Mouse (Mus musculus) lung, adult 18-20 months (tissue): Measurements from ENCODE around the gene Jund.

Source experiments
- DNase-seq, 2 experiments: peaks; one replicate each; pipeline ENCODE4 v3.0.0; 2022; ENCODE audit warnings: mixed read lengths in 2 of 2

Gene Jund

GRCm38 (mm10) chr8:70698310-70699109 is at the start of gene Jund:
Jund (plus strand) TSS chr8:70698949.
- DNase-seq: peak; percentile 99

GRCm38 (mm10) chr8:70649324-70649723 is 49.4 kb upstream of the Jund start:
- DNase-seq: peak; percentile 88 to 93

- DNase-seq: no peak
Measured at GRCm38 (mm10) chr8:70650351-70650750, 48.4 kb upstream of the Jund start.

DNA sequence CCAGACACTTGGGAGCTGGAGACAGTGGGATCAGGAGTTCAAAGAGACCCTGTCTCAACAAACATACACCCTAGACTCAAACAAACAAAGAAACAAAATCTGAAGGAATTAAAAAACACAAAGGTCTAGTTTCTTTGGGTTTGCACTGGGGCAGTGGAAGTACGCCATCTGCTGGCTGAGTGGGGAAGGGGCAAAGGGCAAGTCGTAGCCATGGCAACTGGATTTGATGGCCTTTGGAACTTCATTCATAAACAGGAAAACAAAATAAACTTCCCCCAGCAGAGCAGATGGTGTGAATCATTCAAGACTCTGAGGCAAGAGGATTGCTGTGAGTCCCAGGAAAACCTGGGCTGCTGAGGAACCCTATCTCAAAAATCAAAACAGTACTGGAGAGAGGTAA is 45.5 kb upstream of the Jund start:
- DNase-seq: peak; percentile 74 to 76

- peak in 1 of 2 experiments; percentile 4 for DNase-seq
Measured at GRCm38 (mm10) chr8:70654121-70654520, 44.6 kb upstream of the Jund start.

GRCm38 (mm10) chr8:70655469-70655868 is 43.3 kb upstream of the Jund start:
- DNase-seq: no peak

DNA sequence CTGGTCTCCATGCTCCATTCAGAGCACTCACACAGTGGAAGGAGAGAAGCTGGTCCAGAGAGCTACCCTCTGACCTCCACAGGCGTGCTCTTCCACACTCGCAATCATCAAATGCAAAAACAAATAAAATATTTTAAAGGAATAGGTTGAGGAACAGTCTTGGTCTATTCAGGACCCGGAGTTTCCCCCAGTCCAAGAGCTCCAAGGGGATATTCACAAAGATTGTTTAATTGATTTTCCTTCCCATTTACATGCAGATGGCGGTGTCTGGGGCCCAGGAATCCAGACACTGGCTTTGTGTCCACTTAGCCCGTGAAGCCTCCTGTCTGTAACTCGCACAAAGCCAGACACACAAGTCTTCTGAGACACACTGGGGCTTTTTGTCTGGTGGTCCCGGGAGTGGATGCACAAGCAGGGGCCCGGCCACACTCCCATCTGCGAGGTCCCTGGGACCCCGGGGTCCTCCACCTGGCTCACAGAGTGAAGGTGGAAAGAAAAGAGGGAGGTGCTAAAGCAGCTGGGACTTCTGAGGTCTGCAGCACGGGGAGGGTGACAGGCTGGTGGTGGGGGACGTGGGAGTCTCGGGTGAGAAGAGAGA is 42.5 kb upstream of the Jund start:
- DNase-seq: no peak

- no peak for DNase-seq
Measured at GRCm38 (mm10) chr8:70657214-70657613, 41.5 kb upstream of the Jund start.

DNA sequence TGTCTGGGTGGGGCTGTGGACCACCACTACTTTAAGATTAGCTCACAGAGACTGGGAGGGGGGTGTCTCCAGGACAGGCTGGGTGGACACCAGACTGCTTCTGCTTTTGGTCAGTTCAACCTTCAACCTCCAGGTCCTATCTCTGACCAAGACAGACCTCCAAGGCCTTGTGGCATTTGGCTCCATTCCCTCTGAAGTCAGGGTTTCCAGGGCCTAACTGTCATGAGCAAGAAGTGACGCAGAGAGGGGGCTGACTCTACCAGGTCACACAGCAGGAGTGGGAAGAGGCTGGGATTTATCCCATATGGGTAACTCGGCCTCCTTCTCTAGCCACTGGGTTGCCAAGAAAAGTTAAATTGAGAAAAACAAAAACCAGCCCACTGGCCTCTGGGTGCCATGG is 41.0 kb upstream of the Jund start:
- DNase-seq: no peak

DNA sequence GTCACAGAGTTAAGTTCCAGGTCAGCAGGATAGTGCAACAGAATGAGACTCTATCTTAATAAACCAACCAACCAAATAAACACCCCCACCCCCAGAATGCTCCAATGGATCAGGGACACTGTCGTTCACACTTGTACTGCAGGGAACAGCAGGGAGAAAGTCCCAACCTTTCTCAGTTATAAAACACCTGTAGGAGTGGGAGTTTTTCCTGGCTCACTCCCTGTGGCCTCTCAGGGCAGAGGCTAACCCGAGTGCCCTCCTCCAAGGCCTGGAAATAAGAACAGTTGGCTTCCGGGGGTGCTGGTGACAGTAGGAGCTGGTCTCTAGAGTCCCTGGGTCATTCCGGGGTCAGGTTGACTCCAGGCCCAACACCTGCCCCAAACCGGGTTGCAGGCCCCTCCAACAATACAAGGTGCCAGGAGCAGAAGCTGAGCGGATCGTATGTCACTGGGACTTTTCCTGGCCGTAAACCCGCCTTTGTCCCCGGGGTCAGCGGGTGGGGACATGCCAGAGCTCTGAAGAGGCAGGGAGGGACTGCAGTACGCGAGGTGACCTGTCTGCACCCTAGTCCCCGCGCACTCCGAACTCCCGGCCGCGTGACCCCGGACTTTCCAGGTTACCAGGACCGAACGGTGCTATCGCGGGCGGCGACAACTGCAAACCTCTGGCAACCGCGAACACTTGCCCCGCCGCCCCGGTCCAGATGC is 39.7 kb upstream of the Jund start:
- peak; percentile 69 to 77 for DNase-seq

- peak; percentile 92 to 94 for DNase-seq
Measured at GRCm38 (mm10) chr8:70659604-70660272, 39.0 kb upstream of the Jund start.

DNA sequence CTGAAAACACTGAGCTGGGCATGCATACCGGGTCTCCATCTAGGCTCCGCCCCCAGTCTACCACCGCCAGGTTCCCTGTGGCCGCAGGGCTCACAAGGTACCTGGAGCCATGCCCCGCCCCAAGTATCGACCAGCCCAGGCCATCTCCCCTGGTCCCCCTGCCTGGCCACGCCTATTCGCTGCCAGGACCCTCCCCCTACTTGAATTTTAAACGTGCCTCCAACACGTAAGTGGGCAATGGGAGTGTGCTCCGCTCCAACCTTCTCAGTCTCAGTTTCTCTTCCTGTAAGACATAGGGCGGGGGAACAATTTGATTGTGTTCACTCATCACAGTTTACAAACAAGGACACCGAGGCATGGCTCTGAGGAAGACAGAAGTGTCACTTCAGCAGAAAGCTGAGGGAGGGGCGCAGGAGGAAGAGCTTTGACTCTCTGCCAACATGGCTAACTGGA is 38.5 kb upstream of the Jund start, which contains the start of gene Pgpep1:
Gene Pgpep1 (minus strand): TSS at position 116 of the 453 bp plus-strand sequence.
- DNase-seq: peak; percentile 70 to 79

GRCm38 (mm10) chr8:70663691-70664090 is 35.1 kb upstream of the Jund start:
- no peak for DNase-seq

GRCm38 (mm10) chr8:70664631-70665030 is 34.1 kb upstream of the Jund start:
- DNase-seq: no peak

GRCm38 (mm10) chr8:70665599-70665998 is 33.1 kb upstream of the Jund start:
- DNase-seq: no peak

- peak; percentile 66 to 79 for DNase-seq
Measured at GRCm38 (mm10) chr8:70667071-70667470, 31.7 kb upstream of the Jund start.

DNA sequence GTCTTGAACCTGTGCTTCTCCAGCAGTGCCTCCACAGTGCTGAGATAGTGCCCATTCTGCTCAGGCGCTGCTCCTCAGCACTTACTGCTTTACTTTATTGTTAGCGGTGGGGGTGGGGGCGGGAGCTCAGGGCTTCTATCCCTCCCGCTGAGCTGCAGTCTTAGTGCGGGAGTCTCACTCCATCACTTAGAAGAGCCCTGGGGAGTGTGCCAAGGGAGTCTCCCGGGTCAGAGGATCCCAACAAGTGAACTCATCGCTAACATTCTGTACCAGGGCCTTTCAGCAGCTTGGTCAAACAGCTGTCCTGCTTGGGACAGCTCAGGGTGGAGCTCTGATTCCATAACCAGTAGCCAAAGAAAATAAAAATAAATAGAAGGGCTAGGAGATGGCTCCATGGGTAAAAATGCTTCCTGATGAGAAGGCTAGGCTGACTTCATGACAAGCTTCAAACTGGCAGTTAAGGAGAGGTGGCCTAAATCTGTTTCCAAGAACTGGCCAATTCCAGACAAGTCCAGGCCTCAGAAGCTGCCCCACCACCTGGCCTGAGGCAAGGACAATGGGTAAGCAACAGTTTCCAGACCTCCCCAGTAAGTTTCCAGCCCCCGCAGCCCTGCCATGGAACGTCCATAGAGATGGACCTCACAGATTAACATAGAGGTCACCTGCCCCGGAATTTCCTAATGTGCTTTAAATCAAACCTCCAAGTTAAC is 27.0 kb upstream of the Jund start:
- DNase-seq: peak in 1 of 2 experiments; percentile 60

DNA sequence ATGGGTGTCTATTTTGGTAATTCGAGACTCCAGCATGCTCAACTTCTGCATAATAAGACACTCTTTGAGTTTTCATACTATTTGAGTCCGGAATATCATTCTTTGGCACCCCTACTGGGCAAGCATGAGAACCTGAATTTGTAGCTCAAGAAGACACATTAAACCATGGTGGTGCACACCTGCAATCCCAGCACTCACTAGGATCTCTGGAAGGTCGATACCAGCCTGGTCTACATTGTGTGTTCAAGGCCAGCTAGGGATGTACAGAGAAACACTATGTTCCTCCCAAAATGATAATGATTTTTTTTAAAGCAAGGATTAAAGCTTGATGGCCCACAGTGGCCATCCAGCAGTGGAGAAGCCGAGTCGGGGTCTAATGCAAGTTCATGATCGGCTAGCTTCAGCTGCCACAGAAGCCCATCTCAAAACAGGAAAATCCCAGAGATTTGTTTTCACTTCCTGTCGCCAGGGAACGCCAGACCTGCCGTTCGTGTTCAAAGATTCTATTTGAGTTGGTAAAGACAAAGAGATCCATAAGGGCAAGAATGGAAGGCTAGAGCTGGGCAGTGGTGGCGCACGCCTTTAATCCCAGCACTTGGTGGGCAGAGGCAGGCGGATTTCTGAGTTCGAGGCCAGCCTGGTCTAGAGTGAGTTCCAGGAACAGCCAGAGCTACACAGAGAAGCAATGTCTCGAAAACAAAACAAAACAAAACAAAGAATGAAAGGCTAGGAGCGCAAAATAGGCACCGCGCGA is 26.2 kb upstream of the Jund start:
- no peak for DNase-seq

DNA sequence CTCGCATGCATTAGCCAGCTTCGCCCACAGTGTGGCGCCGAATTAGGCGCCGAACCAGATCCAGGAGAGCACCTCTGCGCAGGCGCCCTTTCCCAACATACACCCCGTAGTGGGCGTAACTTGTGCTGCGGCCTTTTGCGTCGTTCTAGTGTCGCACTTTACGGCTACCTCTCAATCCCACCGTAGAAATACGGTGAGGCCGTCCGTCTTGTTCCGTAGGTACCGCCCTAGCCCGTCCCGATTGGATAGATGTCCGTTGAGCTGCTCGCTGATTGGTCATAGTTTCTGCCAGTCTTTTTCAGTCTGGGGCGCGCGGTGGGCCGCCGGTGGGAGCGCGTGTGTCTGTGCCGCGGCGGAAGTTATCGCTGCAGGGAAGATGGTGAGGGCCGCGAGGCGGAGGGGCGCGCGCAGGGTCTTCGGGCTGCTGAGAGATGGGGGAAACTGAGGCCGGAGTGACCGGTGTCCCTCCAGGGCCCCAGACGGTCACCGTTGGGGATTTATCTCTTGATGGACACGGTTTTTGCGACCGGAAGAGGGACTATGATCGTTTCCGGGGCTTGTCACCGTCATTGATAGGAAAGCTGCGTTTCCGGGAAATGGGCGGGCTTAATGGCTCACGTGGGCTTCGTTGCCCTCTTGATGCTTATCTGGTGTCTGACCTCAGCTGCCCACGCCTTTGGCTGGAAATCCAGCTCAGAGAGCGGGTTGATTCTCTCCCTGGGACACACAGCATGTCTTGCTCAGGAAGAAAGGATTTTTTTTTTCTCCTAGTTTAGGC is 25.5 kb upstream of the Jund start, which contains the start of gene Lsm4:
Gene Lsm4 (plus strand): TSS at position 170 of the 778 bp plus-strand sequence.
- peak; percentile 98 for DNase-seq

DNA sequence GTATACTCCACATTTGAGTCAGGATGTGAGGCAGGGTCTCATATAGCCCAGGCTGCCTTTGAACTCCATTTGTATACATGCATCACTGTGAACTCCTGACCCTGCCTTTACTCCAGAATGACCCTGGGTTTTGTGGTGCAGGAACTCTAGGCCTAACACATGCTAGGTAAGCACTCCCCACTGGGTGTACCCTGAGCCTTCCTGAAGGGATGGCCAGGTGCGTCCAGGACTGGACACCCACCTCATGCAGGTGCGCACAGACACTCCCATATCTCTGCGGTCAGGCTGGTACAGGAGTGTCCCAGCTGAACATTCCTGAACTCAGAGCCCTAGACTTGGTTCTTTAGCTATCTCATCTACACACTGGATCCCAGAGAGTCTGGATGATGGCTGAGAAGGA is 24.6 kb upstream of the Jund start:
- DNase-seq: no peak

DNA sequence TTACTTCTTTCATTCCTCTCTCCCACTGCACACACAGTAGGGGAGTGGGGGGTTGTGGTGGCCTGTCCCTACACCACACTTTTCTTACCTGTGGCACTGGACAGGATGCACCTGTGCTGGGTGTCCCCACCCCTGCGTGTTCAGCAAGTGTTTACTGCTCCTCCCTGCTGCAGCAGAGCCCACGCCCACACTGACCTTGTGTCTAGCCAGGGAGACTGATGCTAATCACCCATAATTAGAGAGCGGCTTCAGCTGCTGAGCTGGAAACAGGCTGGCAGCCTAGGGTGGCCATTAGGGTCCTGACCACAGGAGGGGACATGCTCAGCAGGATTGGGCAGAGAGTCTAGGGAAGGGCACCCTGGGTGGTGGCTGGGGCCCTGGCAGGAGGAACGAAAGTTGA is 24.0 kb upstream of the Jund start:
- no peak for DNase-seq
